Mouse (Mus musculus): ENCODE measurements at regions not wholly inside any gene's neighbourhood (a gene's known extent, or its start where the extent isn't known, plus 50 kb on each side); places are given as distances from the start of the nearest gene placed in this dataset.

DNA sequence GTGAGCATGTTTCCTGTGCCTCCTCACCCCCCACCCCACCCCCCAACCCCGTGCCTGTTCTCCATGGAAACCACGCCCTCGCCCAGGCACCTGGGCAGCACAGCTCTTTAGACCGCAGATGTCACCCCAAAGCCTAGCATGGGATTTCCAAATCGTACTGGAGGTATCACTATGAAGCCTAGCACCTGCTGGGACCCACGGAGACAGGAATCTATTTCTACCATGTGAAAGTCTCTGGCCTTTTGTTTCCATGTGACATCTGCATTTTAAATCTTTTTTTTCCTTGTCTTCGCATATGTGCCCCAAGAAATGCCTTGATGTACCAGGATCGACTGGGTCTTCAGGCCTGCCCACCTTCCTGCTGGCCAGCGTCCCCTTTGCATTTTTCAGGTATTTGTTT lies 179.7 kb downstream of the Irs2 start:
- H3K9ac ChIP-seq (ENCODE audit: low read depth, low read length): no peak overlapping the region
- no peaks in the 10 kb centered on the region for H3K9me3 ChIP-seq (replicated peaks; ENCODE audit: control insufficient read depth, low read length)
- no peak overlapping the region for H3K4me3 ChIP-seq (ENCODE audit: low read depth, low read length)
- no peak overlapping the region for H3K4me2 ChIP-seq (ENCODE audit: low read depth, low read length)
- no peaks in the 10 kb centered on the region for H3K36me3 ChIP-seq (ENCODE audit: control insufficient read depth, insufficient read depth)
- 23% methylated on average over 9 of the region's 9 CpGs for WGBS (ENCODE audit: insufficient replicate concordance)
- no peak for ATAC-seq (ENCODE audit: low read depth)
- no peak overlapping the region for H3K27ac ChIP-seq (ENCODE audit: low read length)
- no peaks in the 10 kb centered on the region for H3K27me3 ChIP-seq (ENCODE audit: control insufficient read depth, insufficient read depth, low read depth, low read length)
- H3K4me1 ChIP-seq (ENCODE audit: control insufficient read depth, low read depth, low read length): no peaks in the 10 kb centered on the region

DNA sequence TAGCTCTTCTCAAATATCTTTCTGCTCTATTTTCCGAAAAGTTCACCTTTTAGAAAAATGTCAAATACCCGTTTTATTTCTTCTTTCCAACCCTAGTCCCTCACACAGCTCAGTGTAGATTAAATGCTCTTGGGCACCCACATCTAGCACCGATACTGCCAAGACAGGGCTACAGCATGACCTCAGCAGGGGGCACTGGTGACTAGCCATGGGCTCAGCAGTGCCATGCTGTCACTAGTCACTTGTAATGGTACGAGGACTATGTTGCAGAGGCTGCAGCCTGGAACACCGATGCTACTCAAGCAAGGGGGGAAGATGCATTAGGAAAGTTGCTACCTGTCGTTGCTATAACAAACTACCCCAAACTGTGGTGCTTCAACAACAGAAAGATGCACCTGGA lies 180.7 kb downstream of the Irs2 start:
- Histone ChIP-seq H3K27me3 (ENCODE audit: control insufficient read depth, insufficient read depth, low read depth, low read length) (no peaks in the 10 kb centered on the region), H3K9ac (ENCODE audit: low read depth, low read length) (no peak overlapping the region), H3K9me3 (replicated peaks; ENCODE audit: control insufficient read depth, low read length) (no peaks in the 10 kb centered on the region), H3K27ac (ENCODE audit: low read length) (no peak overlapping the region), H3K36me3 (ENCODE audit: control insufficient read depth, insufficient read depth) (no peaks in the 10 kb centered on the region), H3K4me2 (ENCODE audit: low read depth, low read length) (no peak overlapping the region), H3K4me1 (ENCODE audit: control insufficient read depth, low read depth, low read length) (no peaks in the 10 kb centered on the region), H3K4me3 (ENCODE audit: low read depth, low read length) (no peak overlapping the region)
- no peak for ATAC-seq (ENCODE audit: low read depth)
- 48% methylated on average over 6 of the region's 6 CpGs for WGBS (ENCODE audit: insufficient replicate concordance)

DNA sequence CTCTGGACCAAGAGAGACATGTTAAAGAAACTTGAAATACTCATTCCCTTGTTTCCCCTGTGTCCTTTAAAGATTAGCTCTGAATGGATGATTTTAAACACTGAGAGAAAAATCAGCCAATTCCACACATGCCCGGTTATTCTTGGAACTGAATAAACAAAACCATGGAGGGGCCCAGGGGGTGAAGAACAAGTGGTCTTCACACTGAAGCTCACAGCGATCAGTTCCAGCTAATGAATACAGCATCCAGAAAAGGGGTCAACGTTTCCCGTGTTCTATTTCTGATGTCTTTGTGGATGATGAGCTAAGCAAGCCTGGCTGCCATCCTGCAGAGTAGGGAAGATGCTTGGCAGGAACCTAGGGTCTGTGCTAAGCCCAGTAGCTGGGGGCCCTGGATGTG lies 182.3 kb downstream of the Irs2 start:
- WGBS (ENCODE audit: insufficient replicate concordance): 59% methylated on average over 4 of the region's 4 CpGs

DNA sequence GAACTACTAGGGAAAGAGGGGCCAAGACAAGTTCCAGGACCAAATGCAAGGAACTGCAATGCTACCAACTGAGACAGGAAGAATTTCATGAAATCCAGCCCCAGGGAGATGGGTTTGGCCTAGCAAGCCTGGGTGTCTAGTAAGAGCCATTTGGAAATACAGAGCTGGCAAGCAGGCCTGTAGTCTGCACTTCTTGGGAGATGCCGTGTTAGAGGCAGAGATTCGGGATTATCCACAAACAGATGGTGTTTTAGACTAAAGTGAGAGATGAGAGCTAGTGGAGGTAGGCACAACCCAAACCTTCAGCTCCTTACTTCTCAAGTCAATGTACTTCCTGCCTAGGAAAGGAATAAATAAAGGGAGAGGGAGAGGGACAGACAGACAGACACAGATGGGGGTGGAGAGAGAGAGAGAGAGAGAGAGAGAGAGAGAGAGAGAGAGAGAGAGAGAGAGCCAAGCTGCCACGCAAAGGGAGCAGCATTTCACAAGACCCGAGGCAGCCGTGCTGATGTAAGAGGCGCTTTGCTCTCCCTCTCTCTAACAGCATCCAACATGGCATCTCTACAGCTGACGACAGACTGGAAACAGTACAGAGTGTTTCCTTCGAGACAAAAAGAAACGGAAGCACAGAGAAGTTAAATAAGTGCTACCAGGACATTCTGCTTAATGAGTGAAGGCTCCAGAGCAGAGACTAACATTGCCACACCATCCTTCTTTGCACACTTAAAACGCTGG lies 182.9 kb downstream of the Irs2 start:
- Histone ChIP-seq H3K27ac (ENCODE audit: low read length) (no peak overlapping the region), H3K27me3 (ENCODE audit: control insufficient read depth, insufficient read depth, low read depth, low read length) (no peaks in the 10 kb centered on the region), H3K4me2 (ENCODE audit: low read depth, low read length) (no peak overlapping the region), H3K36me3 (ENCODE audit: control insufficient read depth, insufficient read depth) (no peaks in the 10 kb centered on the region), H3K4me1 (ENCODE audit: control insufficient read depth, low read depth, low read length) (no peaks in the 10 kb centered on the region), H3K9me3 (replicated peaks; ENCODE audit: control insufficient read depth, low read length) (no peaks in the 10 kb centered on the region), H3K4me3 (ENCODE audit: low read depth, low read length) (no peak overlapping the region), H3K9ac (ENCODE audit: low read depth, low read length) (no peak overlapping the region)
- 59% methylated on average over 10 of the region's 10 CpGs for WGBS (ENCODE audit: insufficient replicate concordance)
- ATAC-seq (ENCODE audit: low read depth): no peak

More for the DNA sequence above, 182.3 kb downstream of the Irs2 start:
- no peaks in the 10 kb centered on the region for H3K36me3 ChIP-seq (ENCODE audit: control insufficient read depth, insufficient read depth)
- no peaks in the 10 kb centered on the region for H3K27me3 ChIP-seq (ENCODE audit: control insufficient read depth, insufficient read depth, low read depth, low read length)
- no peak overlapping the region for H3K4me2 ChIP-seq (ENCODE audit: low read depth, low read length)
- no peak overlapping the region for H3K9ac ChIP-seq (ENCODE audit: low read depth, low read length)
- H3K9me3 ChIP-seq (replicated peaks; ENCODE audit: control insufficient read depth, low read length): no peaks in the 10 kb centered on the region
- ATAC-seq (ENCODE audit: low read depth): no peak
- no peaks in the 10 kb centered on the region for H3K4me1 ChIP-seq (ENCODE audit: control insufficient read depth, low read depth, low read length)
- no peak overlapping the region for H3K4me3 ChIP-seq (ENCODE audit: low read depth, low read length)
- no peak overlapping the region for H3K27ac ChIP-seq (ENCODE audit: low read length)

DNA sequence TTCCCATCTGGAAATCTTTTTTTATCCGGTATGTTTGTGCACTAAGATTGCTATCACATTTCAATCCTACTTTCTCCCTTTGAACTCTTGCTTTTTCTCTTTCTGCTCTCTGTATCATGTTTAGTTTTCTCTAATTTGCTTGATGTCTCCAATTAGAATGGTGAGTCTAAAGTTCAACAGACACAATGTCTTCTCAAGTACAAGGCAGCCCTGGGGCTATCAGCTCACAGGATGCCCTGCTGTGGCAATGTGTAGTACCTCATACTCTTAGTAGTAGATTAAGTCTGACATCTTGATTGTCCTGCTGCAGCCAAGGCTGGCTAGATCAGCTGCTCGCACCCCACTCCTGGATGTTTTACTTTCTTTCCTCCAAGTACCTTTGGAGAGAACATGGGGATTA lies 186.4 kb downstream of the Irs2 start:
- H3K4me3 ChIP-seq (ENCODE audit: low read depth, low read length): no peak overlapping the region
- H3K9me3 ChIP-seq (replicated peaks; ENCODE audit: control insufficient read depth, low read length): no peaks in the 10 kb centered on the region
- no peak for ATAC-seq (ENCODE audit: low read depth)
- no peak overlapping the region for H3K9ac ChIP-seq (ENCODE audit: low read depth, low read length)
- no peak overlapping the region for H3K27ac ChIP-seq (ENCODE audit: low read length)
- H3K27me3 ChIP-seq (ENCODE audit: control insufficient read depth, insufficient read depth, low read depth, low read length): no peaks in the 10 kb centered on the region
- WGBS (ENCODE audit: insufficient replicate concordance): 65% methylated on average over 2 of the region's 2 CpGs
- H3K4me1 ChIP-seq (ENCODE audit: control insufficient read depth, low read depth, low read length): no peaks in the 10 kb centered on the region
- H3K36me3 ChIP-seq (ENCODE audit: control insufficient read depth, insufficient read depth): no peaks in the 10 kb centered on the region
- H3K4me2 ChIP-seq (ENCODE audit: low read depth, low read length): no peak overlapping the region

DNA sequence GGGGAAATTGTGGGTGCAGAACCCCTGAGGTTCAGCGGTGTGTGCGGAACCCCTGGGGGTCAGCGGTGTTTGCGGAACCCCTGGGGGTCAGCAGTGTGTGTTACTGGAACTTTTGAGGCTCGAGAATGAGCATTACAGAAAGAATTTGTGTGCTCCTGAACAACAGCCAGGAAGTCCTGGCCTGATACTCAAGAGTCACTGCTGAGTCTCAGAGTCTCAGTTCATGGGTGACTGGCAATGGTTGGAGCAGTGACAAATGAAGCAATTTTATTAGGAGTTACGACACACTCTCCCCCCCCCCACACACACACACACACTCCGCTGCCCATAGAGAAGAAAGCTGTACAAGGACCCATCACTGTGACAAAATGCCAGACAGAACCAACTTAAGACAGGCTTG lies 193.8 kb downstream of the Irs2 start:
- WGBS (ENCODE audit: insufficient replicate concordance): 71% methylated on average over 7 of the region's 7 CpGs

DNA sequence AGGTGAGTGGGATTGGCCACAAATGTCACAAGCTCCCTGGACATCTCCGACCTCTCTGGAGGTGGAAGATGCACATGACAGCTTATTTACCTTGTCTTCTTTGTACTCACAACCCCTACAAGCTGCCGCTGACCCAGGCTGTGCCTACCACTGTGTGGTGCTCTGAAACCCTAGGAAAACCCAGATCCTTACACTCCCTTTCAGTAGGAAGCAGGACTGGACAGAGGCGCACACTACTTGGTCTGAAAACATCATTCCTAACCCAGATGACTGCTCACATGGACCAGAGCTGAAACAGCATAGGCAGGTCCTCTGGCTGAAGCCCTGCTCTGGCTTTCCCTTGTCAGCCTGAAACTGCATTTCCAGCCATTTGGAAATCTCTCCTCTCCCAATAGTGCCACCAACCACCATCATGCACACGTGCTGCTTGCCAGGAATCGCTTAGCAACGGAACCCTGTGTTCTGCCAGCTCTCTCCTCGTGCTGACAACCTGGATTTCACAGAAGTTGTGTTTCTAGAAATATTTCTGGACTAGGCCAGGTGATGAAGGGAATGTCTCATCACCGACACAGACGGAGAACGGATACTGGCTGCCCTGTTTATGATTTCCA lies 196.1 kb downstream of the Irs2 start:
- ATAC-seq (ENCODE audit: low read depth): no peak
- 61% methylated on average over 10 of the region's 10 CpGs for WGBS (ENCODE audit: insufficient replicate concordance)
- no peaks in the 10 kb centered on the region for H3K9me3 ChIP-seq (replicated peaks; ENCODE audit: control insufficient read depth, low read length)

More for the DNA sequence above, 193.8 kb downstream of the Irs2 start:
- no peak for ATAC-seq (ENCODE audit: low read depth)
- Histone ChIP-seq H3K36me3 (ENCODE audit: control insufficient read depth, insufficient read depth) (no peaks in the 10 kb centered on the region), H3K27me3 (ENCODE audit: control insufficient read depth, insufficient read depth, low read depth, low read length) (no peaks in the 10 kb centered on the region), H3K4me3 (ENCODE audit: low read depth, low read length) (no peak overlapping the region), H3K9me3 (replicated peaks; ENCODE audit: control insufficient read depth, low read length) (no peaks in the 10 kb centered on the region), H3K27ac (ENCODE audit: low read length) (no peak overlapping the region), H3K4me2 (ENCODE audit: low read depth, low read length) (no peak overlapping the region), H3K9ac (ENCODE audit: low read depth, low read length) (no peak overlapping the region), H3K4me1 (ENCODE audit: control insufficient read depth, low read depth, low read length) (no peaks in the 10 kb centered on the region)

DNA sequence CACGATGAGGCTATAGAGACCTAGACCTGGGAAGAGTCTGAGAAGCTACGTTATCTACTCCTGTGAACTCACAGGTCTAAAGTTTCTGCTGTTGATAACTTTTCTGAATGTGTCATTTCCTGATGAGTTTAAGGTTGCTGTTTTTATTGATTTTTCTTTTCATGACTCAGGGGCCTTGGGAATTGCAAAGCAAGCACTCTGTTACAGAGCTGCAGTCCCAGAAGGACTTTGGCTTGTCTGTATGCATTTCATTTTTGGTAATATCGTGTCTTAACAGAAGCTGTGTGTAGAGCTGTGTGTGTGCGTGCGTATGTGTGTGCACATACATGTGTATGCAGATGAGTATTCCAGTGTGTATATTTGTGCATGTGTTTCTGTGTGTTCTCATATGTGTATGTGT lies 201.2 kb downstream of the Irs2 start:
- ATAC-seq (ENCODE audit: low read depth): no peak
- H3K27me3 ChIP-seq (ENCODE audit: control insufficient read depth, insufficient read depth, low read depth, low read length): peaks cover 2% of the 10 kb centered on the region; the same call in 1 of the 2 replicates
- no peaks in the 10 kb centered on the region for H3K9me3 ChIP-seq (replicated peaks; ENCODE audit: control insufficient read depth, low read length)
- H3K4me1 ChIP-seq (ENCODE audit: control insufficient read depth, low read depth, low read length): no peaks in the 10 kb centered on the region
- no peaks in the 10 kb centered on the region for H3K36me3 ChIP-seq (ENCODE audit: control insufficient read depth, insufficient read depth)
- H3K4me2 ChIP-seq (ENCODE audit: low read depth, low read length): no peak overlapping the region
- no peak overlapping the region for H3K27ac ChIP-seq (ENCODE audit: low read length)
- H3K9ac ChIP-seq (ENCODE audit: low read depth, low read length): no peak overlapping the region
- 68% methylated on average over 5 of the region's 5 CpGs for WGBS (ENCODE audit: insufficient replicate concordance)
- no peak overlapping the region for H3K4me3 ChIP-seq (ENCODE audit: low read depth, low read length)

More for the DNA sequence above, 196.1 kb downstream of the Irs2 start:
- Histone ChIP-seq H3K27me3 (ENCODE audit: control insufficient read depth, insufficient read depth, low read depth, low read length) (no peaks in the 10 kb centered on the region), H3K4me1 (ENCODE audit: control insufficient read depth, low read depth, low read length) (no peaks in the 10 kb centered on the region), H3K27ac (ENCODE audit: low read length) (no peak overlapping the region), H3K4me3 (ENCODE audit: low read depth, low read length) (no peak overlapping the region), H3K9ac (ENCODE audit: low read depth, low read length) (no peak overlapping the region), H3K4me2 (ENCODE audit: low read depth, low read length) (no peak overlapping the region), H3K36me3 (ENCODE audit: control insufficient read depth, insufficient read depth) (no peaks in the 10 kb centered on the region)

DNA sequence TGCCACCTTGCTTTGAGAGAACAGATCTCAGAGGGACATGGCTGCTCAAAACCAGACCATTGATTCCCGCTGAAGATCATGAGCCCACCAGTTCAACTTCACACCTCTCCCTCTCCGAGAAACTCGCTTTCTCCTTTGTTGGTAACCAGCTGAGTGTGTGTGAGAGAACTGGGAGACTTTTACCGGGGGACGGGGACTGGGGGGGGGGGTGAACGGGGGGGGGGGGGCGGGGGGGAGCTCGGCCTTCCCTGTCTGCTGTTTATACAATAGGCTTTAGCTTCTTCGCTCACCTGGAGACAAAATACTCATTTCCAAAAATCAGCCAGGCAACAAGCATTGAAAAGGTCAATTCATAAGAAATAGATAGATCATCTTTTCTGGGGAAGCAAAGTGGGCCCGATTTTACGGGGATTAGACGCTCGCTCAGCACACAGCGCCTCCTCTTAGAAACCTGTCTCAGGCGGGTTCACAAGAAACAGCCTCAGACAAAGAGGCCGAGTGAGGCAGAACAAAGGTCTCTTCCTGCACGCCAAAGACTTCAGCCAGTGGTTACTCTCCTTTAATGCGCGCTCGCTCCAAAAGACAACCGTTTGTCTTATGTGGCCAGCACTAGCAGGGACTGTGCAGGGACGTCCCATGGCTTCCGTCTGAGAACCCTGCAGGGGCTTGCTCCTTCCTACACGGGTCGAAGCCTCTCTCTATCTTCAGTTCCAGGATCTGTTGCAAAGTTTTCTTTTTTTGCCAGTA lies 202.7 kb downstream of the Irs2 start:
- Histone ChIP-seq H3K4me1 (ENCODE audit: control insufficient read depth, low read depth, low read length) (no peaks in the 10 kb centered on the region), H3K27me3 (ENCODE audit: control insufficient read depth, insufficient read depth, low read depth, low read length) (peaks cover 2% of the 10 kb centered on the region; the same call in 1 of the 2 replicates), H3K9ac (ENCODE audit: low read depth, low read length) (no peak overlapping the region), H3K4me2 (ENCODE audit: low read depth, low read length) (no peak overlapping the region), H3K27ac (ENCODE audit: low read length) (no peak overlapping the region), H3K4me3 (ENCODE audit: low read depth, low read length) (no peak overlapping the region), H3K36me3 (ENCODE audit: control insufficient read depth, insufficient read depth) (no peaks in the 10 kb centered on the region), H3K9me3 (replicated peaks; ENCODE audit: control insufficient read depth, low read length) (no peaks in the 10 kb centered on the region)
- no peak for ATAC-seq (ENCODE audit: low read depth)
- 11% methylated on average over 24 of the region's 25 CpGs for WGBS (ENCODE audit: insufficient replicate concordance)

All from liver, embryonic 16.5 days (tissue).